Mouse (Mus musculus): ENCODE data around the gene Tns3. TPM values are rescaled to one million over a fixed set of nuclear protein-coding genes. Genes with fewer than 3 reads are reported as not detected.

Gene Tns3
- total and polyA plus RNA-seq, 3 experiments = not detected

DNA sequence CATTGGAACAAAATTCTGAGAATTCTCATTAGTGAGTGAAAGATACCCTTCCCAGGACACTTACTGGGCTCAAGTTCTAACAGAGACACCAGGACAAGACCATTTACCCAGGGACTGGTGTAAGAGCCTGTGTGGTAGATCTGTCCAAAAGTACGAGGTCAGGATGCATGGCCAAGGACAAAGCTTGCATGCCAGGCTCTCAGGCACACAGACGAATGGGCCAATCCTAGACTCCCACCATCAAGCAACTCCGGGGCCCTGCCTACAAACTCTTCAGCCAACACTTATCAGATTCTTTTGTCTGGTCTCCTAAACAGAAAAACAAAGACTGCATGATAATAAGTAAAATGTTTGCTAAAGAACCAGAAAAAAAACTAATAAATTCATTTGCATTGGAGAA, 78.6 kb downstream of the Tns3 start:
- no peak for DNase-seq (ENCODE audit: low read depth, low spot score)
- Histone ChIP-seq H3K27me3 (ENCODE audit: control insufficient read depth in 1 of 2, insufficient read depth in 2 of 2, low read length in 2 of 2) (no peaks in the 10 kb centered on the region), H3K9me3 (replicated peaks; ENCODE audit: insufficient read depth, low read length) (no peaks in the 10 kb centered on the region), H3K36me3 (ENCODE audit: control insufficient read depth in 1 of 2, insufficient read depth in 2 of 2, low read length in 2 of 2) (no peaks in the 10 kb centered on the region), H3K4me3 (ENCODE audit: control insufficient read depth in 1 of 2, insufficient read depth in 1 of 2, low read depth in 2 of 2, low read length in 2 of 2) (no peak overlapping the region), H3K9ac (ENCODE audit: control insufficient read depth, low read depth, low read length, poor library complexity, severe bottlenecking) (no peak overlapping the region), H3K27ac (ENCODE audit: control insufficient read depth, low read depth, low read length) (no peak overlapping the region), H3K79me2 (ENCODE audit: control insufficient read depth, insufficient read depth, low read length, poor library complexity) (no peaks in the 10 kb centered on the region), H3K4me1 (ENCODE audit: control insufficient read depth in 1 of 2, insufficient read depth in 2 of 2, low read length in 2 of 2) (no peaks in the 10 kb centered on the region)
- TF ChIP-seq MEF2A (IDR thresholded peaks at IDR 0.05; ENCODE audit: extremely low read depth, insufficient replicate concordance, low read depth, low read length, poor library complexity, severe bottlenecking) (no peak), ZNF384 (IDR thresholded peaks at IDR 0.05; ENCODE audit: low read depth, low read length) (no peak), MYB (IDR thresholded peaks at IDR 0.05; ENCODE audit: low read depth, low read length) (no peak), TBP (IDR thresholded peaks at IDR 0.05; ENCODE audit: low read depth, low read length) (no peak), E2F4 (IDR thresholded peaks at IDR 0.05; ENCODE audit: borderline replicate concordance, low read depth, low read length) (no peak), POLR2A (IDR thresholded peaks at IDR 0.05; ENCODE audit: control insufficient read depth in 1 of 2, insufficient read depth in 1 of 2, low read depth in 1 of 2, low read length in 2 of 2, poor library complexity in 1 of 2) (no peak), HCFC1 (IDR thresholded peaks at IDR 0.05; ENCODE audit: low read depth, low read length) (no peak), MAFK (IDR thresholded peaks at IDR 0.05; ENCODE audit: borderline replicate concordance, low read depth, low read length) (no peak), RCOR1 (IDR thresholded peaks at IDR 0.05; ENCODE audit: low read depth, low read length) (no peak)

DNA sequence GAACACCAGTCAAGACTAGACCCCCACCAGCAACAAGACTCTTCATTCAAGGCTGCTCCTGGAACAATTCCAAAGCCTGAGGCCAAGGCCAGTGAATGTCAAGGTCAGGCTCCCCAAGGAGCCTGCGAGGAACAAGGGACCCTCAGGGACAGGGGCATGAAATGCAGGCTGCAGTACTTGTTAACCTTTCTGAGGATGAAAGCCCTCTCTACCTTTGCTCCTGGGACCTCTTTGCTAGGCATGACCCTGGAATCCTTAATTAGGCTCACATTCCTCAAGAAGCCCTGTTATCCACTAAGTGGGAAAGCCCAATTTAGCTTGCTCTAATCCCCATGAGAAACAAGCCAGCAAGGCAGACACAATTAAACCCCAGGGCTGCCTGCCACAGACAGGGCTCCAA, 79.4 kb downstream of the Tns3 start:
- no peak overlapping the region for H3K9ac ChIP-seq (ENCODE audit: control insufficient read depth, low read depth, low read length, poor library complexity, severe bottlenecking)
- no peaks in the 10 kb centered on the region for H3K36me3 ChIP-seq (ENCODE audit: control insufficient read depth in 1 of 2, insufficient read depth in 2 of 2, low read length in 2 of 2)
- H3K9me3 ChIP-seq (replicated peaks; ENCODE audit: insufficient read depth, low read length) = no peaks in the 10 kb centered on the region
- no peak overlapping the region for H3K27ac ChIP-seq (ENCODE audit: control insufficient read depth, low read depth, low read length)
- no peaks in the 10 kb centered on the region for H3K79me2 ChIP-seq (ENCODE audit: control insufficient read depth, insufficient read depth, low read length, poor library complexity)
- no peak for TF ChIP-seq ELF1 (IDR thresholded peaks at IDR 0.05; ENCODE audit: low read depth, low read length)
- no peak for TF ChIP-seq ZKSCAN1 (IDR thresholded peaks at IDR 0.05; ENCODE audit: low read depth, low read length)
- no peak for TF ChIP-seq UBTF (IDR thresholded peaks at IDR 0.05; ENCODE audit: borderline replicate concordance, insufficient read depth, low read depth, low read length)
- TF ChIP-seq MEF2A (IDR thresholded peaks at IDR 0.05; ENCODE audit: extremely low read depth, insufficient replicate concordance, low read depth, low read length, poor library complexity, severe bottlenecking) = no peak
- no peak for TF ChIP-seq GATA1 (IDR thresholded peaks at IDR 0.05; ENCODE audit: low read depth, low read length)
- no peak for TF ChIP-seq TAL1 (IDR thresholded peaks at IDR 0.05; ENCODE audit: low read length)
- TF ChIP-seq EP300 (IDR thresholded peaks at IDR 0.05; ENCODE audit: low read depth in 1 of 2, low read length in 2 of 2) = no peak
- TF ChIP-seq NELFE (IDR thresholded peaks at IDR 0.05; ENCODE audit: low read depth, low read length) = no peak
- TF ChIP-seq POLR2AphosphoS5 (IDR thresholded peaks at IDR 0.05; ENCODE audit: borderline replicate concordance, low read depth, low read length) = no peak
- no peak for TF ChIP-seq HCFC1 (IDR thresholded peaks at IDR 0.05; ENCODE audit: low read depth, low read length)
- no peak for TF ChIP-seq POLR2A (IDR thresholded peaks at IDR 0.05; ENCODE audit: control insufficient read depth in 1 of 2, insufficient read depth in 1 of 2, low read depth in 1 of 2, low read length in 2 of 2, poor library complexity in 1 of 2)
- no peak for TF ChIP-seq MXI1 (IDR thresholded peaks at IDR 0.05; ENCODE audit: low read depth, low read length)
- no peak for TF ChIP-seq BHLHE40 (IDR thresholded peaks at IDR 0.05; ENCODE audit: borderline replicate concordance, low read depth, low read length)
- TF ChIP-seq JUND (IDR thresholded peaks at IDR 0.05; ENCODE audit: low read depth, low read length) = no peak
- no peak for TF ChIP-seq RAD21 (IDR thresholded peaks at IDR 0.05; ENCODE audit: low read depth, low read length)
- no peaks in the 10 kb centered on the region for H3K27me3 ChIP-seq (ENCODE audit: control insufficient read depth in 1 of 2, insufficient read depth in 2 of 2, low read length in 2 of 2)
- H3K4me3 ChIP-seq (ENCODE audit: control insufficient read depth in 1 of 2, insufficient read depth in 1 of 2, low read depth in 2 of 2, low read length in 2 of 2) = no peak overlapping the region
- H3K4me1 ChIP-seq (ENCODE audit: control insufficient read depth in 1 of 2, insufficient read depth in 2 of 2, low read length in 2 of 2) = no peaks in the 10 kb centered on the region
- DNase-seq (ENCODE audit: low read depth, low spot score) = no peak

All from MEL (cell line).